In genomic region chr11:116219885-116220284, GRCm38 (mm10) we compare ENCODE assay signal across 8 mouse cellular contexts. TPM values are rescaled to one million over a fixed set of nuclear protein-coding genes. Genes with fewer than 3 reads are reported as not detected.
DNase-seq lines count a peak whose midpoint lies in the region; ATAC-seq and TF ChIP-seq lines count a peak whose summit lies in the region.

No protein-coding gene starts in this region.

- peaks cover 6% of the 10 kb centered on the region; the same call in 1 of the 2 replicates for H3K9me3 ChIP-seq in midbrain, embryonic 12.5 days
- H3K9me3 ChIP-seq in midbrain, embryonic 13.5 days: 0 out of 2 replicates have a peak, but pooled peaks cover 9% of the 10 kb centered on the region
- H3K9me3 ChIP-seq in embryonic facial prominence, embryonic 13.5 days: no peaks in the 10 kb centered on the region
- no peaks in the 10 kb centered on the region for H3K9me3 ChIP-seq in liver, embryonic 11.5 days (ENCODE audit: control insufficient read depth, low read length)

- H3K27ac ChIP-seq in midbrain, embryonic 12.5 days (replicated peaks): 0 out of 2 replicates have a peak overlapping the region, but pooled peaks have one; percentile 52
- H3K27ac ChIP-seq in midbrain, embryonic 13.5 days: no peak overlapping the region; the same call in 1 of the 2 replicates
- peak overlapping the region; percentile 11; the same call in 1 of the 2 replicates for H3K27ac ChIP-seq in embryonic facial prominence, embryonic 13.5 days
- no peak overlapping the region for H3K27ac ChIP-seq in liver, embryonic 11.5 days (ENCODE audit: low read depth, low read length)
- H3K27ac ChIP-seq in olfactory bulb, adult 2 months (ENCODE audit: insufficient read depth, low read depth, low read length): no peak overlapping the region

- no peak overlapping the region for H3K4me3 ChIP-seq in midbrain, embryonic 12.5 days
- H3K4me3 ChIP-seq in midbrain, embryonic 13.5 days (replicated peaks): no peak overlapping the region
- H3K4me3 ChIP-seq in embryonic facial prominence, embryonic 13.5 days: no peak overlapping the region
- H3K4me3 ChIP-seq in liver, embryonic 11.5 days (ENCODE audit: low read depth, low read length): no peak overlapping the region
- no peak overlapping the region for H3K4me3 ChIP-seq in olfactory bulb, adult 2 months (ENCODE audit: insufficient read depth, low read depth, low read length)

- no peaks in the 10 kb centered on the region for H3K36me3 ChIP-seq in midbrain, embryonic 12.5 days
- 0 out of 2 replicates have a peak, but pooled peaks cover 4% of the 10 kb centered on the region for H3K36me3 ChIP-seq in midbrain, embryonic 13.5 days
- peaks cover 23% of the 10 kb centered on the region for H3K36me3 ChIP-seq in embryonic facial prominence, embryonic 13.5 days
- H3K36me3 ChIP-seq in liver, embryonic 11.5 days (ENCODE audit: control insufficient read depth, insufficient read depth, low read length): no peaks in the 10 kb centered on the region

- H3K9ac ChIP-seq in midbrain, embryonic 12.5 days (replicated peaks): no peak overlapping the region
- no peak overlapping the region for H3K9ac ChIP-seq in midbrain, embryonic 13.5 days (replicated peaks)
- H3K9ac ChIP-seq in embryonic facial prominence, embryonic 13.5 days: no peak overlapping the region
- no peak overlapping the region for H3K9ac ChIP-seq in liver, embryonic 11.5 days (ENCODE audit: low read depth, low read length)

- peaks cover 49% of the 10 kb centered on the region for H3K27me3 ChIP-seq in midbrain, embryonic 12.5 days
- peaks cover 48% of the 10 kb centered on the region for H3K27me3 ChIP-seq in midbrain, embryonic 13.5 days
- peaks cover 44% of the 10 kb centered on the region for H3K27me3 ChIP-seq in embryonic facial prominence, embryonic 13.5 days
- H3K27me3 ChIP-seq in liver, embryonic 11.5 days (replicated peaks; ENCODE audit: control insufficient read depth, insufficient read depth, low read length): peaks cover 44% of the 10 kb centered on the region

- DNase-seq in adrenal gland, adult 18-20 months (ENCODE audit: low spot score in 2 of 2): peak; percentile 70 to 73
- peak; percentile 81 for DNase-seq in heart, postnatal 4 days
- peak; percentile 69 for DNase-seq in liver, embryonic 11.5 days (ENCODE audit: low spot score)
- no peak for DNase-seq in urinary bladder, adult 2 months (ENCODE audit: low spot score)

- no peak for ATAC-seq in midbrain, embryonic 12.5 days (ENCODE audit: low FRiP score, low read depth)
- no peak for ATAC-seq in midbrain, embryonic 13.5 days
- ATAC-seq in embryonic facial prominence, embryonic 13.5 days (ENCODE audit: insufficient number of reproducible peaks, insufficient read depth, low FRiP score, low TSS enrichment, low read depth): no peak
- peak; percentile 36 for ATAC-seq in liver, embryonic 11.5 days (replicated peaks; ENCODE audit: low FRiP score)

- 20% methylated on average over 4 of the region's 4 CpGs for WGBS in midbrain, embryonic 12.5 days
- 27% methylated on average over 4 of the region's 4 CpGs for WGBS in midbrain, embryonic 13.5 days
- 22% methylated on average over 4 of the region's 4 CpGs for WGBS in embryonic facial prominence, embryonic 13.5 days
- WGBS in liver, embryonic 11.5 days: 8% methylated on average over 4 of the region's 4 CpGs
- WGBS in olfactory bulb, adult 2 months: 38% methylated on average over 4 of the region's 4 CpGs

- H3K4me1 ChIP-seq in midbrain, embryonic 12.5 days: peaks cover 27% of the 10 kb centered on the region
- H3K4me1 ChIP-seq in midbrain, embryonic 13.5 days (replicated peaks): peaks cover 28% of the 10 kb centered on the region
- H3K4me1 ChIP-seq in embryonic facial prominence, embryonic 13.5 days: peaks cover 25% of the 10 kb centered on the region
- peaks cover 22% of the 10 kb centered on the region for H3K4me1 ChIP-seq in liver, embryonic 11.5 days (replicated peaks; ENCODE audit: control insufficient read depth, insufficient read depth, low read length)
- peaks cover 22% of the 10 kb centered on the region for H3K4me1 ChIP-seq in olfactory bulb, adult 2 months (ENCODE audit: control insufficient read depth, insufficient read depth, low read length)

- peak; percentile 30; the same call in 1 of the 2 replicates for TF ChIP-seq CTCF in olfactory bulb, adult 2 months (IDR thresholded peaks at IDR 0.05; ENCODE audit: insufficient read depth, low read depth, low read length)

- no peak for TF ChIP-seq POLR2A in olfactory bulb, adult 2 months (IDR thresholded peaks at IDR 0.05; ENCODE audit: insufficient read depth, low read depth, low read length)

- no peak overlapping the region for H3K4me2 ChIP-seq in midbrain, embryonic 12.5 days (replicated peaks)
- H3K4me2 ChIP-seq in midbrain, embryonic 13.5 days (replicated peaks): no peak overlapping the region
- no peak overlapping the region for H3K4me2 ChIP-seq in embryonic facial prominence, embryonic 13.5 days
- no peak overlapping the region for H3K4me2 ChIP-seq in liver, embryonic 11.5 days

RNA-seq across cellular contexts. Expression of gene Evpl, which starts 18.0 kb away (rescaled TPM):
- polyA plus RNA-seq in midbrain, embryonic 12.5 days (2016; fragmentation: Nextera tagmentation; extraction: Ambion mirVana): 0.75 and 1.1 TPM in 2 replicates
- 0.28 and 0.30 TPM in 2 replicates for polyA plus RNA-seq in midbrain, embryonic 13.5 days (2015; fragmentation: Nextera tagmentation; extraction: Ambion mirVana)
- 1 to 10 TPM in 1 of 2 experiments, under 1 TPM in 1; 0.56 to 1.0 TPM for total RNA-seq in adrenal gland, adult 18-20 months (2021)
- polyA plus RNA-seq in embryonic facial prominence, embryonic 13.5 days (2015; fragmentation: Nextera tagmentation; extraction: Ambion mirVana): 4.8 and 5.1 TPM in 2 replicates
- total RNA-seq in heart, postnatal 4 days (2021): 1 to 10 TPM; 1.2 to 1.6 TPM
- 0.56 TPM in 2 replicates for polyA plus RNA-seq in liver, embryonic 11.5 days (2014; fragmentation: Nextera tagmentation; extraction: Ambion mirVana)
- polyA plus RNA-seq in olfactory bulb, adult 2 months (2012; ENCODE audit: insufficient read depth, insufficient read length, low replicate concordance, missing spikeins): not detected in 2 replicates
- polyA plus RNA-seq in urinary bladder, adult 2 months (2012; rRNA removed): 16.9 and 24.7 TPM in 2 replicates

RNA-seq across cellular contexts. Expression of gene Acox1, which starts 21.0 kb away (rescaled TPM):
- polyA plus RNA-seq in midbrain, embryonic 12.5 days (2016; fragmentation: Nextera tagmentation; extraction: Ambion mirVana): 37.9 and 42.6 TPM in 2 replicates
- 50.3 and 51.0 TPM in 2 replicates for polyA plus RNA-seq in midbrain, embryonic 13.5 days (2015; fragmentation: Nextera tagmentation; extraction: Ambion mirVana)
- total RNA-seq in adrenal gland, adult 18-20 months (2021): 100 to 1,000 TPM; 208 to 244 TPM
- polyA plus RNA-seq in embryonic facial prominence, embryonic 13.5 days (2015; fragmentation: Nextera tagmentation; extraction: Ambion mirVana): 21.4 and 24.5 TPM in 2 replicates
- 10 to 100 TPM; 70.3 to 73.3 TPM for total RNA-seq in heart, postnatal 4 days (2021)
- polyA plus RNA-seq in liver, embryonic 11.5 days (2014; fragmentation: Nextera tagmentation; extraction: Ambion mirVana): 22.7 and 23.6 TPM in 2 replicates
- polyA plus RNA-seq in olfactory bulb, adult 2 months (2012; ENCODE audit: insufficient read depth, insufficient read length, low replicate concordance, missing spikeins): not detected in 2 replicates
- polyA plus RNA-seq in urinary bladder, adult 2 months (2012; rRNA removed): 94.7 and 106 TPM in 2 replicates

RNA-seq across cellular contexts. Expression of gene Ten1, which starts 21.2 kb away (rescaled TPM):
- 50.4 and 60.0 TPM in 2 replicates for polyA plus RNA-seq in midbrain, embryonic 12.5 days (2016; fragmentation: Nextera tagmentation; extraction: Ambion mirVana)
- polyA plus RNA-seq in midbrain, embryonic 13.5 days (2015; fragmentation: Nextera tagmentation; extraction: Ambion mirVana): 78.4 and 88.2 TPM in 2 replicates
- 10 to 100 TPM; 17.3 to 20.7 TPM for total RNA-seq in adrenal gland, adult 18-20 months (2021)
- polyA plus RNA-seq in embryonic facial prominence, embryonic 13.5 days (2015; fragmentation: Nextera tagmentation; extraction: Ambion mirVana): 59.7 and 74.1 TPM in 2 replicates
- total RNA-seq in heart, postnatal 4 days (2021): 10 to 100 TPM; 32.7 to 39.6 TPM
- polyA plus RNA-seq in liver, embryonic 11.5 days (2014; fragmentation: Nextera tagmentation; extraction: Ambion mirVana): 62.3 and 63.8 TPM in 2 replicates
- polyA plus RNA-seq in olfactory bulb, adult 2 months (2012; ENCODE audit: insufficient read depth, insufficient read length, low replicate concordance, missing spikeins): not detected in 2 replicates
- polyA plus RNA-seq in urinary bladder, adult 2 months (2012; rRNA removed): 45.1 and 57.1 TPM in 2 replicates

RNA-seq across cellular contexts. Expression of gene Fbf1, which starts 51.9 kb away (rescaled TPM):
- polyA plus RNA-seq in midbrain, embryonic 12.5 days (2016; fragmentation: Nextera tagmentation; extraction: Ambion mirVana): 80.2 and 85.9 TPM in 2 replicates
- polyA plus RNA-seq in midbrain, embryonic 13.5 days (2015; fragmentation: Nextera tagmentation; extraction: Ambion mirVana): 69.1 and 76.5 TPM in 2 replicates
- total RNA-seq in adrenal gland, adult 18-20 months (2021): 10 to 100 TPM; 30.9 to 42.1 TPM
- 49.5 and 60.3 TPM in 2 replicates for polyA plus RNA-seq in embryonic facial prominence, embryonic 13.5 days (2015; fragmentation: Nextera tagmentation; extraction: Ambion mirVana)
- total RNA-seq in heart, postnatal 4 days (2021): 10 to 100 TPM; 20.2 to 21.5 TPM
- 20.1 and 23.3 TPM in 2 replicates for polyA plus RNA-seq in liver, embryonic 11.5 days (2014; fragmentation: Nextera tagmentation; extraction: Ambion mirVana)
- polyA plus RNA-seq in olfactory bulb, adult 2 months (2012; ENCODE audit: insufficient read depth, insufficient read length, low replicate concordance, missing spikeins): 87.6 TPM in 1 of 2 replicates, not detected in the other
- polyA plus RNA-seq in urinary bladder, adult 2 months (2012; rRNA removed): 46.8 and 47.7 TPM in 2 replicates

RNA-seq across cellular contexts. Expression of gene Srp68, which starts 54.1 kb away (rescaled TPM):
- polyA plus RNA-seq in midbrain, embryonic 12.5 days (2016; fragmentation: Nextera tagmentation; extraction: Ambion mirVana): 84.2 and 85.6 TPM in 2 replicates
- 63.4 and 68.5 TPM in 2 replicates for polyA plus RNA-seq in midbrain, embryonic 13.5 days (2015; fragmentation: Nextera tagmentation; extraction: Ambion mirVana)
- total RNA-seq in adrenal gland, adult 18-20 months (2021): 10 to 100 TPM; 72.8 to 75.2 TPM
- polyA plus RNA-seq in embryonic facial prominence, embryonic 13.5 days (2015; fragmentation: Nextera tagmentation; extraction: Ambion mirVana): 95.2 and 97.5 TPM in 2 replicates
- 10 to 100 TPM; 60.5 to 61.7 TPM for total RNA-seq in heart, postnatal 4 days (2021)
- polyA plus RNA-seq in liver, embryonic 11.5 days (2014; fragmentation: Nextera tagmentation; extraction: Ambion mirVana): 88.4 and 89.4 TPM in 2 replicates
- polyA plus RNA-seq in olfactory bulb, adult 2 months (2012; ENCODE audit: insufficient read depth, insufficient read length, low replicate concordance, missing spikeins): not detected in 2 replicates
- polyA plus RNA-seq in urinary bladder, adult 2 months (2012; rRNA removed): 75.0 and 78.3 TPM in 2 replicates

Comparison
In these comparisons a context has a peak if more than half of its experiments do, and no peak if none do; other contexts are left out.
1. H3K27ac ChIP-seq: peak in midbrain, embryonic 12.5 days (single experiment) and embryonic facial prominence, embryonic 13.5 days (single experiment); none in midbrain, embryonic 13.5 days (single experiment), liver, embryonic 11.5 days (single experiment) and olfactory bulb, adult 2 months (single experiment).